Mouse (Mus musculus) forebrain, embryonic 16.5 days (tissue): ENCODE results near the gene Lzts3. TPM values are rescaled to one million over a fixed set of nuclear protein-coding genes. Genes with fewer than 3 reads are reported as not detected.

Experiments
- ATAC-seq: fragments of 200-750 bp; cut with Nextera tagmentation; 2 replicates; pipeline ENCODE4 v1.8.0; 2017; ENCODE audit warnings: mild to moderate bottlenecking, moderate library complexity
- H3K27ac ChIP-seq: fragments of 300-500 bp; sonication (generic); 2 replicates; pipeline ENCODE4 v1.5.1; 2014; ENCODE audit warnings: low read length, control low read depth
- H3K27me3 ChIP-seq: fragments of 300-500 bp; sonication (generic); replicated peaks from 2 replicates; pipeline ENCODE4 v1.6.1; 2014; ENCODE audit warnings: low read length; ENCODE audit not compliant: control insufficient read depth, insufficient read depth
- H3K36me3 ChIP-seq: fragments of 300-500 bp; sonication (generic); 2 replicates; pipeline ENCODE4 v1.6.1; 2014; ENCODE audit not compliant: control insufficient read depth, insufficient read depth
- H3K4me1 ChIP-seq: fragments of 300-500 bp; sonication (generic); replicated peaks from 2 replicates; pipeline ENCODE4 v1.6.1; 2014; ENCODE audit warnings: low read length; ENCODE audit not compliant: control insufficient read depth, insufficient read depth
- H3K4me2 ChIP-seq: fragments of 300-500 bp; sonication (generic); 2 replicates; pipeline ENCODE4 v1.6.1; 2014; ENCODE audit warnings: mild to moderate bottlenecking, low read length, control low read depth
- H3K4me3 ChIP-seq: fragments of 300-500 bp; sonication (generic); replicated peaks from 2 replicates; pipeline ENCODE4 v1.5.1; 2014; ENCODE audit warnings: mild to moderate bottlenecking, low read length, control low read depth
- H3K9ac ChIP-seq: fragments of 300-500 bp; sonication (generic); replicated peaks from 2 replicates; pipeline ENCODE4 v1.6.1; 2014; ENCODE audit warnings: low read depth, low read length, control low read depth
- H3K9me3 ChIP-seq: fragments of 300-500 bp; sonication (generic); 2 replicates; pipeline ENCODE4 v1.6.1; 2016; ENCODE audit warnings: low read length; ENCODE audit not compliant: control insufficient read depth
- WGBS: fragments of 180-500 bp; shearing (Covaris S2); extraction: QIAGEN DNeasy Blood & Tissue Kit; methylation state at CpG from one replicate; pipeline ENCODE4 v1.1.7; 2014; 5-methylcytosine and 5-hydroxymethylcytosine counted together
- polyA plus RNA-seq: library from polyadenylated mRNA; unstranded; fragments of >200 nt; fragmentation: Nextera tagmentation; extraction: Ambion mirVana; gene quantifications from 2 replicates; pipeline ENCODE4 v1.2.1, GENCODE M21; 2015

The Lzts3 gene
- polyA plus RNA-seq, 1 experiment from 2014 or later: 11.3 TPM

DNA sequence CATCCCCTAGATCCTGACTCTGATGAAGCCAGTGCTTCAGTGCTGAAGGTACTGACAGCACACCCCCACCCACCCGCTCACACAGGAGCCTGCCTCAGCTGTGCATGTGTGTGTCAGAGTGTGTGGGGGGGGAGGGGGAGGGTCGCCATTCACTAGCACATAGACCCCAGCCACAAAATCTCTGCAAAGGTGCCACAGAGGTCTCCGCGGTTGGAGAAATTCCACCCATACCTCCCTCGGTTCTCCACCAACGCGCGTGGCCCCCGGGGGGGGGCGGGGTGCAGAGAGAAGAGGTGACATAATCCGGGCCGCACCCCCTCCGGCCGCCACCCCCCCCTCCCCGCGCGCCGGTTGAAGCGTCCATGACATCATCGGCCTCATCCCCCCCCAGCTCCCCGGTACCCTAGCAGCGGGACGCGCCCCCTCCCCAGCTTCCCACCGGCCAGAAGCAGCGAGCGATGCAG is 374 bp downstream of the Lzts3 start:
- H3K27me3 ChIP-seq: no peaks in the 10 kb centered on the region; the same call in 1 of the 2 replicates
- peak overlapping the region; percentile 85 for H3K4me2 ChIP-seq
- H3K27ac ChIP-seq: peak overlapping the region; percentile 58; the same call in 1 of the 2 replicates
- H3K36me3 ChIP-seq: no peaks in the 10 kb centered on the region
- H3K4me3 ChIP-seq: peak overlapping the region; percentile 82
- 0% methylated on average over 21 of the region's 27 CpGs for WGBS
- no peaks in the 10 kb centered on the region for H3K9me3 ChIP-seq
- ATAC-seq: peak; percentile 77
- H3K4me1 ChIP-seq: peaks cover 14% of the 10 kb centered on the region
- peak overlapping the region; percentile 79 for H3K9ac ChIP-seq

GRCm38 (mm10) chr2:130641351-130642025 is 1.1 kb downstream of the Lzts3 start:
- no peak for ATAC-seq
- WGBS: 72% methylated on average over 6 of the region's 6 CpGs
- Histone ChIP-seq H3K9me3 (no peaks in the 10 kb centered on the region), H3K4me2 (peak overlapping the region; percentile 85), H3K4me3 (peak overlapping the region; percentile 82), H3K9ac (no peak overlapping the region; the same call in 1 of the 2 replicates), H3K27me3 (peaks cover 5% of the 10 kb centered on the region), H3K27ac (no peak overlapping the region), H3K4me1 (peaks cover 14% of the 10 kb centered on the region), H3K36me3 (no peaks in the 10 kb centered on the region)

GRCm38 (mm10) chr2:130639276-130639675 is 3.3 kb downstream of the Lzts3 start:
- ATAC-seq: no peak
- Histone ChIP-seq H3K27me3 (peaks cover 21% of the 10 kb centered on the region), H3K9me3 (no peaks in the 10 kb centered on the region), H3K9ac (no peak overlapping the region), H3K27ac (no peak overlapping the region), H3K4me3 (no peak overlapping the region), H3K4me1 (peaks cover 23% of the 10 kb centered on the region), H3K36me3 (no peaks in the 10 kb centered on the region; the same call in 1 of the 2 replicates), H3K4me2 (no peak overlapping the region)
- WGBS: 83% methylated on average over 6 of the region's 6 CpGs

GRCm38 (mm10) chr2:130638101-130638611 is 4.4 kb downstream of the Lzts3 start:
- H3K4me1 ChIP-seq: peaks cover 25% of the 10 kb centered on the region
- no peak overlapping the region for H3K27ac ChIP-seq
- ATAC-seq: no peak
- H3K9ac ChIP-seq: no peak overlapping the region
- peaks cover 25% of the 10 kb centered on the region for H3K27me3 ChIP-seq
- H3K4me3 ChIP-seq: no peak overlapping the region
- WGBS: 33% methylated on average over 16 of the region's 16 CpGs
- H3K4me2 ChIP-seq: no peak overlapping the region
- no peaks in the 10 kb centered on the region; the same call in 1 of the 2 replicates for H3K36me3 ChIP-seq
- no peaks in the 10 kb centered on the region for H3K9me3 ChIP-seq

DNA sequence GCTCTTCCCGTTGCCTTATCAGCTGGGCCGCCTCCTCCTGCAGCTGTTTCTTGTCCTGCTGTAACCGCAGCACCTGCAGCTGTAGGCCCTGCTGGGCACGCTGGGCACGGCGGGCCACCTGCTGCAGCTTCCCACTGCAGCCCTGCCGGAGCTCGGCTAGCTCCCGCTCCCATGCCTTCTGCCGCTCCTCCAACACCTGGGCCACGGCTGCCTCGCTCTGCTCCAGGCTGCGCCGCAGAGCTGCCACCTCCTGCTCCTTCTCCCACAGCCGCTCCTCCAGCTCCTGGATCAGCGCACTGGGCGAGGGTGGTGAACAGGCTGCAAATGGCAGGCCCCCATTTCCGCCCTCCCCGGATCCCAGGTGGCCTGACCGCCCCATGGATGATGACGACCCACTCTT is 6.8 kb downstream of the Lzts3 start:
- H3K36me3 ChIP-seq: no peaks in the 10 kb centered on the region; the same call in 1 of the 2 replicates
- no peak overlapping the region for H3K4me3 ChIP-seq
- no peak overlapping the region for H3K9ac ChIP-seq
- peaks cover 11% of the 10 kb centered on the region for H3K4me1 ChIP-seq
- WGBS: 31% methylated on average over 21 of the region's 21 CpGs
- peak; percentile 27; the same call in 1 of the 2 replicates for ATAC-seq
- H3K9me3 ChIP-seq: no peaks in the 10 kb centered on the region
- H3K27me3 ChIP-seq: peaks cover 25% of the 10 kb centered on the region
- no peak overlapping the region for H3K4me2 ChIP-seq
- no peak overlapping the region for H3K27ac ChIP-seq

GRCm38 (mm10) chr2:130634739-130635411 is 7.7 kb downstream of the Lzts3 start:
- peak overlapping the region; percentile 52 for H3K4me2 ChIP-seq
- peaks cover 11% of the 10 kb centered on the region for H3K4me1 ChIP-seq
- H3K4me3 ChIP-seq: peak overlapping the region; percentile 26
- H3K27me3 ChIP-seq: peaks cover 25% of the 10 kb centered on the region
- H3K9me3 ChIP-seq: no peaks in the 10 kb centered on the region
- peak overlapping the region; percentile 54 for H3K9ac ChIP-seq
- H3K27ac ChIP-seq: no peak overlapping the region
- H3K36me3 ChIP-seq: no peaks in the 10 kb centered on the region; the same call in 1 of the 2 replicates
- ATAC-seq: peak; percentile 18
- WGBS: 6% methylated on average over 36 of the region's 38 CpGs

DNA sequence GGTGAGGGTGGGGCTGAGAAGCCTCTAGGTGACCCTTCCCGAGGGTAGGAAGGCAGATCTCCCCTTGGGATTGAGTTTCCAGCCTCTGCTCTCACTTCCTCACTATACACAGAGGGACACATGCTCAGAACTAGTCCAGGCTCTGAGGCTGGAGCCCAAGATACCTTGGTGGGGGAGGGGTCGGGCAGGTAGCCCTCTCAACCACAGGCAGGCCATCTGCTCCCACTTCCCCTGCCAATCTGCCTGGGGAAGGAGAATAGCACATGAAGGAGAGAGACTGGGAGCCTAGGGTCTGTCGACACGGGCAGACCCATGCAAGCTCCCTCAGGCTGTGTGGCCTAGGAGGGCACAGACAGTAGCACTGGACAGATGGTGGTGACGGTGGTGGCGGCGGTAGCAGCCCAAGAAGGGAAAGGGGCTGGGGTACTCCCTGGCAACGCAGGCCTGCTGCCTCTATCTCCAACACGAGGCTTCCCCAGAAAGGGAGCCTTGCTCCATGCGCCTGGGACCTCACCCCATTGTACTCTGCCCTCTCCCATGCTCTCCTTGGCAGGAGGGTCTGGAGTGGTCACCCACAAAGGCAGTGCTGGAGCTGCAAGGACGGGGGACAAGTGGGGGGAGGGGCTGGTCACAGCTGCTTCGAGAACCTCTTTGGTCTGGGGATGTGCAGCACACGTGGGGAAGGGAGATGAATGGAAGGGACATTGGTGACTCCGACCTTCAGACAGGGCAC is 8.4 kb downstream of the Lzts3 start:
- peaks cover 11% of the 10 kb centered on the region for H3K4me1 ChIP-seq
- ATAC-seq: 0 out of 2 replicates have a peak, but pooled peaks have one; percentile 21
- H3K4me3 ChIP-seq: no peak overlapping the region
- H3K9ac ChIP-seq: peak overlapping the region; percentile 54
- H3K36me3 ChIP-seq: no peaks in the 10 kb centered on the region; the same call in 1 of the 2 replicates
- H3K9me3 ChIP-seq: no peaks in the 10 kb centered on the region
- 12% methylated on average over 14 of the region's 14 CpGs for WGBS
- H3K27ac ChIP-seq: no peak overlapping the region
- peaks cover 25% of the 10 kb centered on the region for H3K27me3 ChIP-seq
- peak overlapping the region; percentile 52 for H3K4me2 ChIP-seq

DNA sequence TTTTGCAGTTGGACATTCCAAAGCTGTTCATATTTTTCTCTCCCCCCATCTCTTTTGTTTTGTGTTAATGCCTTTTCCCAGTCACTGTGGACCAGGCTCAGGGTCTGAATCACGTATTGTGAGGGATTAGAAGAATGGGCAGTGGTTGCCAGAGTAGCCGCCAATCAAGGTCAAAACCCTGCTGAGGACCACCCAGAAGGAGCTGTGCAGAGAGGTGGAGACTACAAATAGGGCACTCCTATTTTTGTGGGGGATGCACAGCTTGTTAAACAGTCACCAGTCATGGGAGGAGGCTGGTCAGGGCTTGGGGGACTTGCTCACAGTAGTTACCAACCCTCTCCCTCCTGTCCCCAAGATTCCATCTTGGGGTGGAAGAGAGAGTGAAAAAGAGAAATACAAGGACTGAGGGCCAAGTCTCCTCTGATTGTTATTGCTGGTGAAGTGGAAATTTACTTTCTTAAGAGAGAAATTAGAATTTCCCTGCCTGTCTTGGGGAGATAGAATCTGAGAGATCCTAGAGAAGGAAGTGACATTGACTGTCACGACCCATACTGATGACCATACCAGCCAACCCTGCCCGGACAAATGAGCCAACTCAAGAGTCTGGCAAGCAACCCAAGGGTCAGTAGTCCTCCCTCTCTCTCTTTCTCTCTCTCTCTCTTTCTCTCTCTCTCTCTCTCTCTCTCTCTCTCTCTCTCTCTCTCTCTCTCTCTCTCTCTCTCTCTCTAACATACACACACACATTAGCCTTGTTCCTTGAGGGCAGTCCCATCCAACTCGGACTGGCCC is 9.5 kb downstream of the Lzts3 start:
- 43% methylated on average over 5 of the region's 5 CpGs for WGBS
- H3K27ac ChIP-seq: no peak overlapping the region
- no peak overlapping the region for H3K9ac ChIP-seq
- peaks cover 21% of the 10 kb centered on the region for H3K4me1 ChIP-seq
- ATAC-seq: no peak
- H3K4me3 ChIP-seq: no peak overlapping the region
- H3K9me3 ChIP-seq: no peaks in the 10 kb centered on the region
- H3K27me3 ChIP-seq: peaks cover 25% of the 10 kb centered on the region
- H3K36me3 ChIP-seq: no peaks in the 10 kb centered on the region; the same call in 1 of the 2 replicates
- H3K4me2 ChIP-seq: no peak overlapping the region
